Mouse (Mus musculus) cerebellum, adult 2 months (tissue): ENCODE measurements around the gene Atg9b.

Experiments
- CTCF ChIP-seq: fragments of 200-500 bp; IDR thresholded peaks from 2 replicates; pipeline ENCODE4 v1.5.1; 2011; ENCODE audit warnings: low read depth, mild to moderate bottlenecking, control low read depth, low read length, moderate library complexity, borderline replicate concordance; ENCODE audit not compliant: insufficient read depth
- POLR2A ChIP-seq: fragments of 200-500 bp; IDR thresholded peaks from 2 replicates; pipeline ENCODE4 v1.6.1; 2011; ENCODE audit warnings: low read length, control low read depth, borderline replicate concordance; ENCODE audit not compliant: insufficient read depth

- TF ChIP-seq CTCF, result peak; percentile 22; the same call in 1 of the 2 replicates
- no peak for TF ChIP-seq POLR2A
Measured at GRCm38 (mm10) chr5:24357461-24357860, 34.5 kb downstream of the Atg9b start.
